Mouse (Mus musculus) liver, embryonic 14.5 days (tissue): ENCODE measurements around the gene Ago4. TPM values are rescaled to one million over a fixed set of nuclear protein-coding genes. Genes with fewer than 3 reads are reported as not detected.
A peak's percentile ranks its signal among the peaks of the same experiment; 100 is the strongest.

Source experiments
- ATAC-seq: fragments of 200-750 bp; cut with Nextera tagmentation; 2 replicates; pipeline ENCODE4 v1.8.0; 2017; ENCODE audit warnings: moderate number of reproducible peaks, mild to moderate bottlenecking, moderate library complexity; ENCODE audit not compliant: insufficient read depth
- DNase-seq, 3 experiments: peaks; one replicate each; pipeline ENCODE4 v3.0.0-alpha.2; 2012 to 2013; ENCODE audit warnings: low read depth in 3 of 3, low spot score in 3 of 3
- H3K27ac ChIP-seq: fragments of 300-500 bp; sonication (generic); 2 replicates; pipeline ENCODE4 v1.5.1; 2014; ENCODE audit warnings: moderate library complexity, mild to moderate bottlenecking, control low read depth, inconsistent platforms
- H3K27me3 ChIP-seq: fragments of 300-500 bp; sonication (generic); 2 replicates; pipeline ENCODE4 v1.6.1; 2014; ENCODE audit warnings: mild to moderate bottlenecking, low read length, moderate library complexity; ENCODE audit not compliant: control insufficient read depth, insufficient read depth
- H3K36me3 ChIP-seq: fragments of 300-500 bp; sonication (generic); replicated peaks from 2 replicates; pipeline ENCODE4 v1.6.1; 2014; ENCODE audit warnings: low read depth; ENCODE audit not compliant: control insufficient read depth, insufficient read depth
- H3K4me1 ChIP-seq, 2 experiments: fragments of 200-500 bp in 1 of 2; fragments of 300-500 bp in 1 of 2; sonication (generic) in 1 of 2; replicated peaks; 2 replicates each; pipeline ENCODE4 v1.6.1; 2012 to 2014; ENCODE audit warnings: antibody characterized with exemption in 1 of 2, inconsistent platforms in 1 of 2, low read length in 1 of 2; ENCODE audit not compliant: control insufficient read depth in 2 of 2, insufficient read depth in 2 of 2
- H3K4me2 ChIP-seq: fragments of 300-500 bp; sonication (generic); 2 replicates; pipeline ENCODE4 v1.6.1; 2014; ENCODE audit warnings: low read depth, mild to moderate bottlenecking, control low read depth, moderate library complexity
- H3K4me3 ChIP-seq, 2 experiments: fragments of 200-500 bp in 1 of 2; fragments of 300-500 bp in 1 of 2; sonication (generic) in 1 of 2; 2 replicates each; pipeline ENCODE4 v1.5.1; 2012 to 2014; ENCODE audit warnings: low read depth in 2 of 2, low read length in 2 of 2, mild to moderate bottlenecking in 2 of 2, control low read depth in 1 of 2, inconsistent platforms in 1 of 2, moderate library complexity in 1 of 2; ENCODE audit not compliant: insufficient read depth in 1 of 2
- H3K9ac ChIP-seq: fragments of 300-500 bp; sonication (generic); replicated peaks from 2 replicates; pipeline ENCODE4 v1.6.1; 2014; ENCODE audit warnings: mild to moderate bottlenecking, control low read depth, moderate library complexity
- H3K9me3 ChIP-seq: fragments of 300-500 bp; sonication (generic); 2 replicates; pipeline ENCODE4 v1.6.1; 2016; ENCODE audit warnings: low read length, mixed read lengths; ENCODE audit not compliant: control insufficient read depth
- CTCF ChIP-seq: IDR thresholded peaks from 2 replicates; pipeline ENCODE4 v1.5.1; 2016; ENCODE audit warnings: antibody characterized with exemption, low read depth, control low read depth
- EP300 ChIP-seq: IDR thresholded peaks from 2 replicates; pipeline ENCODE4 v1.6.1; 2016; ENCODE audit warnings: antibody characterized with exemption, low read depth
- WGBS: fragments of 180-500 bp; shearing (Covaris S2); extraction: QIAGEN DNeasy Blood & Tissue Kit; methylation state at CpG from one replicate; pipeline ENCODE4 v1.1.7; 2014; ENCODE audit not compliant: insufficient replicate concordance; 5-methylcytosine and 5-hydroxymethylcytosine counted together
- polyA plus RNA-seq, 2 experiments: library from polyadenylated mRNA; depleted of rRNA in 1 of 2; stranded (reverse) in 1 of 2; unstranded in 1 of 2; fragments of >200 nt; fragmentation: Nextera tagmentation in 1 of 2; extraction: Ambion mirVana in 1 of 2; gene quantifications; 2 replicates each; pipeline versions ENCODE4 v1.2.1 to v1.2.3; 2012 to 2014

The Ago4 gene
- polyA plus RNA-seq, 2 experiments: 0.17 to 0.20 TPM

- peak overlapping the region in 1 of 2 experiments; percentile 70; a peak in 2 of 4 replicates for H3K4me3 ChIP-seq
- H3K4me2 ChIP-seq: peak overlapping the region; percentile 68
- no peaks in the 10 kb centered on the region; a peak in 1 of 4 replicates for H3K4me1 ChIP-seq
- H3K9me3 ChIP-seq: no peaks in the 10 kb centered on the region
- DNase-seq (no peak), ATAC-seq (no peak)
- no peak for TF ChIP-seq CTCF
- TF ChIP-seq EP300: no peak
- no peak overlapping the region for H3K9ac ChIP-seq
- no peaks in the 10 kb centered on the region for H3K36me3 ChIP-seq
- H3K27me3 ChIP-seq: peaks cover 26% of the 10 kb centered on the region
- no peak overlapping the region for H3K27ac ChIP-seq
- 49% methylated on average over 5 of the region's 5 CpGs for WGBS
Observed at GRCm38 (mm10) chr4:126532292-126532691, 980 bp downstream of the Ago4 start.

GRCm38 (mm10) chr4:126526828-126527227 lies 6.4 kb downstream of the Ago4 start:
- H3K4me3 ChIP-seq: no peak overlapping the region
- no peaks in the 10 kb centered on the region; the same call in 1 of the 2 replicates for H3K27me3 ChIP-seq
- H3K9me3 ChIP-seq: no peaks in the 10 kb centered on the region
- no peak for ATAC-seq
- H3K4me1 ChIP-seq: no peaks in the 10 kb centered on the region
- no peak for DNase-seq
- 74% methylated on average over 5 of the region's 5 CpGs for WGBS
- TF ChIP-seq EP300 (no peak), CTCF (no peak)
- no peaks in the 10 kb centered on the region for H3K36me3 ChIP-seq
- H3K4me2 ChIP-seq: no peak overlapping the region
- no peak overlapping the region for H3K27ac ChIP-seq
- H3K9ac ChIP-seq: no peak overlapping the region

GRCm38 (mm10) chr4:126526164-126526563 lies 7.1 kb downstream of the Ago4 start:
- no peak overlapping the region for H3K27ac ChIP-seq
- no peaks in the 10 kb centered on the region for H3K9me3 ChIP-seq
- no peak overlapping the region for H3K4me2 ChIP-seq
- no peak overlapping the region for H3K4me3 ChIP-seq
- TF ChIP-seq EP300: no peak
- TF ChIP-seq CTCF: no peak
- ATAC-seq (no peak), DNase-seq (no peak)
- no peaks in the 10 kb centered on the region for H3K36me3 ChIP-seq
- WGBS: 57% methylated on average over 3 of the region's 3 CpGs
- H3K9ac ChIP-seq: no peak overlapping the region
- H3K27me3 ChIP-seq: no peaks in the 10 kb centered on the region
- H3K4me1 ChIP-seq: no peaks in the 10 kb centered on the region

- Histone ChIP-seq H3K4me3 (no peak overlapping the region), H3K4me1 (no peaks in the 10 kb centered on the region), H3K9me3 (no peaks in the 10 kb centered on the region), H3K9ac (no peak overlapping the region), H3K27ac (no peak overlapping the region), H3K27me3 (no peaks in the 10 kb centered on the region), H3K4me2 (no peak overlapping the region), H3K36me3 (no peaks in the 10 kb centered on the region)
- DNase-seq (no peak), ATAC-seq (no peak)
- 57% methylated on average over 6 of the region's 6 CpGs for WGBS
- TF ChIP-seq CTCF: no peak
- no peak for TF ChIP-seq EP300
Observed at GRCm38 (mm10) chr4:126512308-126513066, 20.8 kb downstream of the Ago4 start.

- WGBS: 66% methylated on average over 5 of the region's 5 CpGs
- no peak overlapping the region for H3K4me2 ChIP-seq
- no peak for TF ChIP-seq CTCF
- TF ChIP-seq EP300: no peak
Observed at GRCm38 (mm10) chr4:126511013-126511412, 22.3 kb downstream of the Ago4 start.

More at GRCm38 (mm10) chr4:126511013-126511412, 22.3 kb downstream of the Ago4 start:
- Histone ChIP-seq H3K4me3 (no peak overlapping the region), H3K9ac (no peak overlapping the region), H3K27ac (no peak overlapping the region), H3K27me3 (no peaks in the 10 kb centered on the region), H3K9me3 (no peaks in the 10 kb centered on the region), H3K36me3 (no peaks in the 10 kb centered on the region), H3K4me1 (no peaks in the 10 kb centered on the region)
- ATAC-seq (no peak), DNase-seq (no peak)
